Mouse (Mus musculus): ENCODE results near the gene Actg2. TPM values are rescaled to one million over a fixed set of nuclear protein-coding genes. Genes with fewer than 3 reads are reported as not detected.

Actg2 gene
- polyA plus RNA-seq, 1 experiment: not detected

GRCm38 (mm10) chr6:83568901-83569862, 33.1 kb upstream of the Actg2 start:
- H3K27me3 ChIP-seq (ENCODE audit: control insufficient read depth): peaks cover 4% of the 10 kb centered on the region; the same call in 1 of the 2 replicates
- no peak overlapping the region for H3K4me3 ChIP-seq (replicated peaks)
- no peaks in the 10 kb centered on the region for H3K9me3 ChIP-seq (ENCODE audit: control insufficient read depth, low read length)
- peaks cover 20% of the 10 kb centered on the region for H3K4me1 ChIP-seq (ENCODE audit: control insufficient read depth)
- H3K36me3 ChIP-seq (ENCODE audit: control insufficient read depth): peaks cover 36% of the 10 kb centered on the region
- TF ChIP-seq GATA1 (IDR thresholded peaks at IDR 0.05; ENCODE audit: low read length) (no peak), TAL1 (IDR thresholded peaks at IDR 0.05; ENCODE audit: low read length) (no peak)

- no peaks in the 10 kb centered on the region for H3K27me3 ChIP-seq (ENCODE audit: control insufficient read depth)
- no peak overlapping the region for H3K4me3 ChIP-seq (replicated peaks)
- no peak for TF ChIP-seq TAL1 (IDR thresholded peaks at IDR 0.05; ENCODE audit: low read length)
- no peak for TF ChIP-seq GATA1 (IDR thresholded peaks at IDR 0.05; ENCODE audit: low read length)
- H3K4me1 ChIP-seq (ENCODE audit: control insufficient read depth): no peaks in the 10 kb centered on the region
- H3K36me3 ChIP-seq (ENCODE audit: control insufficient read depth): peaks cover 49% of the 10 kb centered on the region
- no peaks in the 10 kb centered on the region for H3K9me3 ChIP-seq (ENCODE audit: control insufficient read depth, low read length)
These were observed 19.9 kb upstream of the Actg2 start for GRCm38 (mm10) chr6:83555972-83556371.

- Histone ChIP-seq H3K27me3 (ENCODE audit: control insufficient read depth) (no peaks in the 10 kb centered on the region), H3K4me1 (ENCODE audit: control insufficient read depth) (no peaks in the 10 kb centered on the region), H3K4me3 (replicated peaks) (no peak overlapping the region), H3K9me3 (ENCODE audit: control insufficient read depth, low read length) (peaks cover 2% of the 10 kb centered on the region; the same call in 1 of the 2 replicates), H3K36me3 (ENCODE audit: control insufficient read depth) (peaks cover 32% of the 10 kb centered on the region)
- no peak for TF ChIP-seq GATA1 (IDR thresholded peaks at IDR 0.05; ENCODE audit: low read length)
- TF ChIP-seq TAL1 (IDR thresholded peaks at IDR 0.05; ENCODE audit: low read length): no peak
These were observed 12.3 kb upstream of the Actg2 start for GRCm38 (mm10) chr6:83548346-83548745.

GRCm38 (mm10) chr6:83545778-83546177, 9.7 kb upstream of the Actg2 start:
- no peaks in the 10 kb centered on the region for H3K4me1 ChIP-seq (ENCODE audit: control insufficient read depth)
- peaks cover 2% of the 10 kb centered on the region; the same call in 1 of the 2 replicates for H3K9me3 ChIP-seq (ENCODE audit: control insufficient read depth, low read length)
- no peaks in the 10 kb centered on the region for H3K27me3 ChIP-seq (ENCODE audit: control insufficient read depth)
- no peak for TF ChIP-seq GATA1 (IDR thresholded peaks at IDR 0.05; ENCODE audit: low read length)
- TF ChIP-seq TAL1 (IDR thresholded peaks at IDR 0.05; ENCODE audit: low read length): no peak
- H3K4me3 ChIP-seq (replicated peaks): no peak overlapping the region
- peaks cover 31% of the 10 kb centered on the region for H3K36me3 ChIP-seq (ENCODE audit: control insufficient read depth)

GRCm38 (mm10) chr6:83541756-83542456, 5.8 kb upstream of the Actg2 start:
- no peak for TF ChIP-seq GATA1 (IDR thresholded peaks at IDR 0.05; ENCODE audit: low read length)
- no peak for TF ChIP-seq TAL1 (IDR thresholded peaks at IDR 0.05; ENCODE audit: low read length)
- H3K9me3 ChIP-seq (ENCODE audit: control insufficient read depth, low read length): no peaks in the 10 kb centered on the region
- H3K27me3 ChIP-seq (ENCODE audit: control insufficient read depth): no peaks in the 10 kb centered on the region; the same call in 1 of the 2 replicates
- H3K4me1 ChIP-seq (ENCODE audit: control insufficient read depth): no peaks in the 10 kb centered on the region
- no peak overlapping the region for H3K4me3 ChIP-seq (replicated peaks)
- peaks cover 23% of the 10 kb centered on the region for H3K36me3 ChIP-seq (ENCODE audit: control insufficient read depth)

GRCm38 (mm10) chr6:83540017-83540416, 4.0 kb upstream of the Actg2 start:
- TF ChIP-seq GATA1 (IDR thresholded peaks at IDR 0.05; ENCODE audit: low read length) (no peak), TAL1 (IDR thresholded peaks at IDR 0.05; ENCODE audit: low read length) (no peak)
- Histone ChIP-seq H3K27me3 (ENCODE audit: control insufficient read depth) (peaks cover 2% of the 10 kb centered on the region; the same call in 1 of the 2 replicates), H3K36me3 (ENCODE audit: control insufficient read depth) (peaks cover 8% of the 10 kb centered on the region), H3K9me3 (ENCODE audit: control insufficient read depth, low read length) (no peaks in the 10 kb centered on the region), H3K4me3 (replicated peaks) (no peak overlapping the region), H3K4me1 (ENCODE audit: control insufficient read depth) (no peaks in the 10 kb centered on the region)

- TF ChIP-seq TAL1 (IDR thresholded peaks at IDR 0.05; ENCODE audit: low read length): no peak
- H3K9me3 ChIP-seq (ENCODE audit: control insufficient read depth, low read length): no peaks in the 10 kb centered on the region
- no peaks in the 10 kb centered on the region for H3K36me3 ChIP-seq (ENCODE audit: control insufficient read depth)
- H3K4me1 ChIP-seq (ENCODE audit: control insufficient read depth): no peaks in the 10 kb centered on the region
- H3K27me3 ChIP-seq (ENCODE audit: control insufficient read depth): peaks cover 3% of the 10 kb centered on the region
- H3K4me3 ChIP-seq (replicated peaks): no peak overlapping the region
These were observed 662 bp upstream of the Actg2 start for GRCm38 (mm10) chr6:83536795-83537059.

GRCm38 (mm10) chr6:83532608-83533007, 3.5 kb downstream of the Actg2 start:
- Histone ChIP-seq H3K36me3 (ENCODE audit: control insufficient read depth) (no peaks in the 10 kb centered on the region), H3K27me3 (ENCODE audit: control insufficient read depth) (peaks cover 5% of the 10 kb centered on the region), H3K9me3 (ENCODE audit: control insufficient read depth, low read length) (no peaks in the 10 kb centered on the region), H3K4me3 (replicated peaks) (no peak overlapping the region), H3K4me1 (ENCODE audit: control insufficient read depth) (no peaks in the 10 kb centered on the region)
- TF ChIP-seq GATA1 (IDR thresholded peaks at IDR 0.05; ENCODE audit: low read length) (no peak), TAL1 (IDR thresholded peaks at IDR 0.05; ENCODE audit: low read length) (no peak)

GRCm38 (mm10) chr6:83523194-83523593, 12.9 kb downstream of the Actg2 start:
- no peaks in the 10 kb centered on the region for H3K36me3 ChIP-seq (ENCODE audit: control insufficient read depth)
- no peak overlapping the region for H3K4me3 ChIP-seq (replicated peaks)
- peaks cover 5% of the 10 kb centered on the region for H3K9me3 ChIP-seq (ENCODE audit: control insufficient read depth, low read length)
- TF ChIP-seq GATA1 (IDR thresholded peaks at IDR 0.05; ENCODE audit: low read length) (no peak), TAL1 (IDR thresholded peaks at IDR 0.05; ENCODE audit: low read length) (no peak)
- peaks cover 16% of the 10 kb centered on the region for H3K4me1 ChIP-seq (ENCODE audit: control insufficient read depth)
- H3K27me3 ChIP-seq (ENCODE audit: control insufficient read depth): peaks cover 6% of the 10 kb centered on the region
